Mouse (Mus musculus): ENCODE results near the gene Acd. TPM values are rescaled to one million over a fixed set of nuclear protein-coding genes. Genes with fewer than 3 reads are reported as not detected.

Gene Acd
- polyA plus RNA-seq, 1 experiment from 2014 or later, result 83.9 TPM

GRCm38 (mm10) chr8:105686551-105686950, 14.4 kb downstream of the Acd start:
- H3K4me3 ChIP-seq (ENCODE audit: low read depth, low read length), result no peak overlapping the region
- peaks cover 13% of the 10 kb centered on the region for H3K36me3 ChIP-seq (ENCODE audit: control insufficient read depth, insufficient read depth, low read length)
- H3K9me3 ChIP-seq (ENCODE audit: control insufficient read depth, low read length), result no peaks in the 10 kb centered on the region
- no peak overlapping the region for H3K4me2 ChIP-seq (ENCODE audit: low read depth, low read length)
- 64% methylated on average over 6 of the region's 6 CpGs for WGBS
- H3K27ac ChIP-seq (ENCODE audit: low read depth, low read length), result no peak overlapping the region
- H3K4me1 ChIP-seq (ENCODE audit: control insufficient read depth, insufficient read depth, low read length), result no peaks in the 10 kb centered on the region
- H3K9ac ChIP-seq (replicated peaks; ENCODE audit: low read depth, low read length), result no peak overlapping the region
- no peak for ATAC-seq (ENCODE audit: low read depth)
- no peaks in the 10 kb centered on the region for H3K27me3 ChIP-seq (ENCODE audit: control insufficient read depth, insufficient read depth, low read length)

GRCm38 (mm10) chr8:105685796-105686308, 15.1 kb downstream of the Acd start, which contains the start of gene Carmil2:
Carmil2 (plus strand) TSS chr8:105686274.
- H3K4me3 ChIP-seq (ENCODE audit: low read depth, low read length), result no peak within 1 kb of the TSS
- peaks cover 20% of the 10 kb centered on the region for H3K36me3 ChIP-seq (ENCODE audit: control insufficient read depth, insufficient read depth, low read length)
- H3K9me3 ChIP-seq (ENCODE audit: control insufficient read depth, low read length), result no peaks in the 10 kb centered on the region
- no peaks in the 10 kb centered on the region for H3K27me3 ChIP-seq (ENCODE audit: control insufficient read depth, insufficient read depth, low read length)
- no peak within 1 kb of the TSS for H3K4me2 ChIP-seq (ENCODE audit: low read depth, low read length)
- ATAC-seq (ENCODE audit: low read depth), result peak; percentile 45; the same call in 1 of the 2 replicates
- 11% methylated on average over 26 of the region's 26 CpGs for WGBS
- H3K27ac ChIP-seq (ENCODE audit: low read depth, low read length), result no peak within 1 kb of the TSS
- H3K4me1 ChIP-seq (ENCODE audit: control insufficient read depth, insufficient read depth, low read length), result no peaks in the 10 kb centered on the region
- no peak within 1 kb of the TSS for H3K9ac ChIP-seq (replicated peaks; ENCODE audit: low read depth, low read length)

DNA sequence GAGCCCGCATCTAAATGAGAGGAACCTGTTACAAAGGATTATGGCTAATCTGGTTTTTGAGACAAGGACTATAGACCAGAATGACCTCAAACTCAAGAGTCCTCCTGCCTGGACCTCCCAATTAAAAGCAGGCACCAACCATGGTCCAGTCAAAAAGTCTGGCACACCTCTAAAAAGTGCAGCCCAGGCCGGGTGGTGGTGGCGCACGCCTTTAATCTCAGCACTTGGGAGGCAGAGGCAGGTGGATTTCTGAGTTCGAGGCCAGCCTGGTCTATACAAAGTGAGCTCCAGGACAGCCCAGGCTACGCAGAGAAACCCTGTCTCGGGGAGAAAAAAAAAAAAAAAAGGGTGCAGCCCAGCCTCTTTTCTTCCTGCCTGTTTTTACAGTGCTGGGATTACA, 15.6 kb downstream of the Acd start:
- H3K4me1 ChIP-seq (ENCODE audit: control insufficient read depth, insufficient read depth, low read length), result no peaks in the 10 kb centered on the region
- H3K4me3 ChIP-seq (ENCODE audit: low read depth, low read length), result no peak overlapping the region
- H3K4me2 ChIP-seq (ENCODE audit: low read depth, low read length), result no peak overlapping the region
- no peaks in the 10 kb centered on the region for H3K9me3 ChIP-seq (ENCODE audit: control insufficient read depth, low read length)
- H3K27me3 ChIP-seq (ENCODE audit: control insufficient read depth, insufficient read depth, low read length), result no peaks in the 10 kb centered on the region
- 79% methylated on average over 7 of the region's 7 CpGs for WGBS
- H3K36me3 ChIP-seq (ENCODE audit: control insufficient read depth, insufficient read depth, low read length), result peaks cover 26% of the 10 kb centered on the region
- no peak overlapping the region for H3K9ac ChIP-seq (replicated peaks; ENCODE audit: low read depth, low read length)
- no peak for ATAC-seq (ENCODE audit: low read depth)
- no peak overlapping the region for H3K27ac ChIP-seq (ENCODE audit: low read depth, low read length)

- WGBS, result 95% methylated on average over 1 of the region's 1 CpGs
- H3K36me3 ChIP-seq (ENCODE audit: control insufficient read depth, insufficient read depth, low read length), result peaks cover 64% of the 10 kb centered on the region
- no peak overlapping the region for H3K4me3 ChIP-seq (ENCODE audit: low read depth, low read length)
- no peaks in the 10 kb centered on the region for H3K27me3 ChIP-seq (ENCODE audit: control insufficient read depth, insufficient read depth, low read length)
- H3K4me2 ChIP-seq (ENCODE audit: low read depth, low read length), result no peak overlapping the region
- no peaks in the 10 kb centered on the region for H3K4me1 ChIP-seq (ENCODE audit: control insufficient read depth, insufficient read depth, low read length)
- no peak overlapping the region for H3K9ac ChIP-seq (replicated peaks; ENCODE audit: low read depth, low read length)
- ATAC-seq (ENCODE audit: low read depth), result no peak
- no peak overlapping the region for H3K27ac ChIP-seq (ENCODE audit: low read depth, low read length)
- no peaks in the 10 kb centered on the region for H3K9me3 ChIP-seq (ENCODE audit: control insufficient read depth, low read length)
Observed at GRCm38 (mm10) chr8:105677891-105678290, 23.0 kb downstream of the Acd start.

- H3K4me3 ChIP-seq (ENCODE audit: low read depth, low read length), result no peak overlapping the region
- whole genome bisulfite sequencing, result 85% methylated on average over 3 of the region's 3 CpGs
- H3K27ac ChIP-seq (ENCODE audit: low read depth, low read length), result no peak overlapping the region
- no peak overlapping the region for H3K4me2 ChIP-seq (ENCODE audit: low read depth, low read length)
- H3K9me3 ChIP-seq (ENCODE audit: control insufficient read depth, low read length), result no peaks in the 10 kb centered on the region
- no peaks in the 10 kb centered on the region for H3K27me3 ChIP-seq (ENCODE audit: control insufficient read depth, insufficient read depth, low read length)
- no peak overlapping the region for H3K9ac ChIP-seq (replicated peaks; ENCODE audit: low read depth, low read length)
- H3K36me3 ChIP-seq (ENCODE audit: control insufficient read depth, insufficient read depth, low read length), result peaks cover 21% of the 10 kb centered on the region
- no peaks in the 10 kb centered on the region for H3K4me1 ChIP-seq (ENCODE audit: control insufficient read depth, insufficient read depth, low read length)
- no peak for ATAC-seq (ENCODE audit: low read depth)
Observed at GRCm38 (mm10) chr8:105661167-105661566, 39.7 kb downstream of the Acd start.

GRCm38 (mm10) chr8:105657641-105658040, 43.3 kb downstream of the Acd start:
- H3K4me3 ChIP-seq (ENCODE audit: low read depth, low read length), result no peak overlapping the region
- H3K4me2 ChIP-seq (ENCODE audit: low read depth, low read length), result no peak overlapping the region
- no peak for ATAC-seq (ENCODE audit: low read depth)
- no peaks in the 10 kb centered on the region for H3K27me3 ChIP-seq (ENCODE audit: control insufficient read depth, insufficient read depth, low read length)
- no peaks in the 10 kb centered on the region; the same call in 1 of the 2 replicates for H3K36me3 ChIP-seq (ENCODE audit: control insufficient read depth, insufficient read depth, low read length)
- H3K4me1 ChIP-seq (ENCODE audit: control insufficient read depth, insufficient read depth, low read length), result no peaks in the 10 kb centered on the region
- H3K27ac ChIP-seq (ENCODE audit: low read depth, low read length), result no peak overlapping the region
- no peaks in the 10 kb centered on the region for H3K9me3 ChIP-seq (ENCODE audit: control insufficient read depth, low read length)
- H3K9ac ChIP-seq (replicated peaks; ENCODE audit: low read depth, low read length), result no peak overlapping the region

DNA sequence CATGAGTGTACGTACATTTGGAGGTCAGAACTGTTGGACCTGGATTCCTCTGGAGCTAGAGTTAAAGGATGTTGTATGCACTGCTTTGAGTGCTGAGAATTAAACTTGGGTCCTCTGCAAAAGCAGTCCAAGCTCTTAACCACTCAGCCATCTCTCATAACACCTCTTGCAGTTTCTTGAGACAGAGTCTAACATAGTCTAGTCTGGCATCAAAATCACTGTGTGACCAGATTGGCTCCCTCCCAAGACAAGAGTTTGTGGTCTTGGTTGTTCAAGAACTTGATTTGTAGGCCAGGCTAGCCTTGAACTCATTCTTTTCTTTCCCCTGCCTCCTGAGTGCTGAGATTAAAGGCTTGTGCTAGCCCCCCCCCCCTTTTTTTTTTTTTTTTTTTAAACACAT, 52.0 kb downstream of the Acd start:
- no peak for ATAC-seq (ENCODE audit: low read depth)
- Histone ChIP-seq H3K9ac (replicated peaks; ENCODE audit: low read depth, low read length) (no peak overlapping the region), H3K9me3 (ENCODE audit: control insufficient read depth, low read length) (no peaks in the 10 kb centered on the region), H3K4me1 (ENCODE audit: control insufficient read depth, insufficient read depth, low read length) (no peaks in the 10 kb centered on the region), H3K4me3 (ENCODE audit: low read depth, low read length) (no peak overlapping the region), H3K27ac (ENCODE audit: low read depth, low read length) (no peak overlapping the region), H3K27me3 (ENCODE audit: control insufficient read depth, insufficient read depth, low read length) (no peaks in the 10 kb centered on the region), H3K4me2 (ENCODE audit: low read depth, low read length) (no peak overlapping the region), H3K36me3 (ENCODE audit: control insufficient read depth, insufficient read depth, low read length) (peaks cover 4% of the 10 kb centered on the region; the same call in 1 of the 2 replicates)
- 92% methylated on average over 1 of the region's 1 CpGs for WGBS

Other genes starting within 250 kb of the Acd start
- gene Tppp3, start 229.6 kb downstream of the Acd start, polyA plus RNA-seq (2014; fragmentation: Nextera tagmentation; extraction: Ambion mirVana), result 189 and 259 TPM in 2 replicates
- 27.9 and 32.5 TPM in 2 replicates for gene Zdhhc1, start 204.2 kb downstream of the Acd start, polyA plus RNA-seq (2014; fragmentation: Nextera tagmentation; extraction: Ambion mirVana)
- 0.94 and 1.2 TPM in 2 replicates for gene Hsd11b2, start 182.3 kb downstream of the Acd start, polyA plus RNA-seq (2014; fragmentation: Nextera tagmentation; extraction: Ambion mirVana)
- gene Atp6v0d1, start 135.1 kb downstream of the Acd start, polyA plus RNA-seq (2014; fragmentation: Nextera tagmentation; extraction: Ambion mirVana), result 235 and 254 TPM in 2 replicates
- 25.8 and 29.6 TPM in 2 replicates for gene Ripor1, start 95.8 kb downstream of the Acd start, polyA plus RNA-seq (2014; fragmentation: Nextera tagmentation; extraction: Ambion mirVana)
- gene Ctcf, start 64.5 kb downstream of the Acd start, polyA plus RNA-seq (2014; fragmentation: Nextera tagmentation; extraction: Ambion mirVana), result 81.3 and 85.6 TPM in 2 replicates
- 0.71 and 1.3 TPM in 2 replicates for gene Agrp, start 63.7 kb downstream of the Acd start, polyA plus RNA-seq (2014; fragmentation: Nextera tagmentation; extraction: Ambion mirVana)
- 21.7 and 22.3 TPM in 2 replicates for gene Carmil2, start 14.8 kb downstream of the Acd start, polyA plus RNA-seq (2014; fragmentation: Nextera tagmentation; extraction: Ambion mirVana)
- 48.1 and 60.6 TPM in 2 replicates for gene Pard6a, start within 50 bp of the Acd start, polyA plus RNA-seq (2014; fragmentation: Nextera tagmentation; extraction: Ambion mirVana)
- 0.30 and 0.42 TPM in 2 replicates for gene 4933405L10Rik, start 6.6 kb upstream of the Acd start, polyA plus RNA-seq (2014; fragmentation: Nextera tagmentation; extraction: Ambion mirVana)
- gene Enkd1, start 7.1 kb upstream of the Acd start, polyA plus RNA-seq (2014; fragmentation: Nextera tagmentation; extraction: Ambion mirVana), result 9.5 and 11.6 TPM in 2 replicates
- 52.9 and 67.9 TPM in 2 replicates for gene Gfod2, start 57.6 kb upstream of the Acd start, polyA plus RNA-seq (2014; fragmentation: Nextera tagmentation; extraction: Ambion mirVana)
- gene Ranbp10, start 126.2 kb upstream of the Acd start, polyA plus RNA-seq (2014; fragmentation: Nextera tagmentation; extraction: Ambion mirVana), result 13.6 and 14.7 TPM in 2 replicates
- gene Tsnaxip1, start 126.6 kb upstream of the Acd start, polyA plus RNA-seq (2014; fragmentation: Nextera tagmentation; extraction: Ambion mirVana), result 0.26 and 0.28 TPM in 2 replicates
- 49.6 and 51.4 TPM in 2 replicates for gene Cenpt, start 152.2 kb upstream of the Acd start, polyA plus RNA-seq (2014; fragmentation: Nextera tagmentation; extraction: Ambion mirVana)
- gene Thap11, start 154.0 kb upstream of the Acd start, polyA plus RNA-seq (2014; fragmentation: Nextera tagmentation; extraction: Ambion mirVana), result 44.1 and 54.1 TPM in 2 replicates
- gene Nutf2, start 159.5 kb upstream of the Acd start, polyA plus RNA-seq (2014; fragmentation: Nextera tagmentation; extraction: Ambion mirVana), result 141 and 176 TPM in 2 replicates
- gene Edc4, start 179.8 kb upstream of the Acd start, polyA plus RNA-seq (2014; fragmentation: Nextera tagmentation; extraction: Ambion mirVana), result 38.3 and 44.9 TPM in 2 replicates
- 0.99 and 2.0 TPM in 2 replicates for gene Nrn1l, start 192.5 kb upstream of the Acd start, polyA plus RNA-seq (2014; fragmentation: Nextera tagmentation; extraction: Ambion mirVana)
- gene Pskh1, start 199.3 kb upstream of the Acd start, polyA plus RNA-seq (2014; fragmentation: Nextera tagmentation; extraction: Ambion mirVana), result 6.4 and 10.6 TPM in 2 replicates
- gene Ctrl, start 232.8 kb upstream of the Acd start, polyA plus RNA-seq (2014; fragmentation: Nextera tagmentation; extraction: Ambion mirVana), result 3.2 and 3.8 TPM in 2 replicates
- gene Psmb10, start 237.3 kb upstream of the Acd start, polyA plus RNA-seq (2014; fragmentation: Nextera tagmentation; extraction: Ambion mirVana), result 53.2 and 76.8 TPM in 2 replicates
- gene Lcat, start 242.3 kb upstream of the Acd start, polyA plus RNA-seq (2014; fragmentation: Nextera tagmentation; extraction: Ambion mirVana), result 0.99 and 2.7 TPM in 2 replicates

Measured in neural tube, embryonic 14.5 days (tissue).